Mouse (Mus musculus) macrophage (primary cell): Measurements from ENCODE around the gene Hhip. TPM values are rescaled to one million over a fixed set of nuclear protein-coding genes. Genes with fewer than 3 reads are reported as not detected.

Experiments
- H3K27ac ChIP-seq: fragments of 350-480 bp; formaldehyde crosslinking; 2 replicates; pipeline ENCODE4 v1.9.0; 2021
- H3K36me3 ChIP-seq: fragments of 350-480 bp; formaldehyde crosslinking; 2 replicates; pipeline ENCODE4 v1.9.0; 2021; ENCODE audit errors: inconsistent target
- H3K4me3 ChIP-seq: fragments of 350-480 bp; formaldehyde crosslinking; 2 replicates; pipeline ENCODE4 v1.9.0; 2021; ENCODE audit errors: inconsistent target
- H3K79me2 ChIP-seq: fragments of 350-480 bp; formaldehyde crosslinking; 2 replicates; pipeline ENCODE4 v1.9.0; 2021; ENCODE audit errors: inconsistent target
- WGBS: methylation state at CpG from one replicate; pipeline ENCODE4 v1.1.7; 2026; ENCODE audit warnings: inconsistent platforms; ENCODE audit not compliant: missing documents; 5-methylcytosine and 5-hydroxymethylcytosine counted together
- polyA plus RNA-seq: library from polyadenylated mRNA; stranded (reverse); fragments of 250-400 nt; gene quantifications from 3 replicates; pipeline ENCODE4 v1.2.4, GENCODE M21; 2018; ENCODE audit warnings: inconsistent platforms

The Hhip gene
- polyA plus RNA-seq, 1 experiment from 2014 or later, result not detected

DNA sequence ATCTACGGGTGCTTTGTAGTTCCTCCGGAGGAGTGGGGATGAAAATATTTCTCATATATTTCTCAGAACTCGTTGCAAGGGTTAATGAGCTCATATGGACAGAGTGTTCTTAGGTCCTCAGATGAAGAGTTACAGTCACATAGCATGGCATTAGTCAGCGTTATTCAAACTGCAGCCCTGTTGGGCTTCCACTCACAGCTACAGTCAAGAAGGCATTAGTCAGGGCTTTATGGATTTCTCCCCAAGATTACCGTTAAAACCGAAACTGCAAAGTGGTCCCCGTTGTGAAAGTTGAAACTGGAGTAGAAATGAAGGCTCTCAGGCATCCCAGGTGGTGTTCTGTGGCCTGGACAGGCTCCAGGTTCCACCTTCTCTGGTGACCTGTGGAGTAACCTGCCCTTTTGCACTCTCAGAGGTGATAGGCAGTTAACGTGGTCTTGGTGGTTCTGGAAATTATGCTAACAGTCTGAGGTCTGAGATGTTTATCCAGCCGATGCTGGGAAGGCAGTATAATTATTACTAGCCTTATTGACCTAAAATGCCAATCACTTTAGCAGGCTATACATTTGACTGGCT is 112.2 kb downstream of the Hhip start:
- H3K79me2 ChIP-seq, result no peaks in the 10 kb centered on the region
- WGBS, result 58% methylated on average over 9 of the region's 9 CpGs
- H3K27ac ChIP-seq, result no peak overlapping the region
- no peak overlapping the region for H3K4me3 ChIP-seq
- no peaks in the 10 kb centered on the region for H3K36me3 ChIP-seq

DNA sequence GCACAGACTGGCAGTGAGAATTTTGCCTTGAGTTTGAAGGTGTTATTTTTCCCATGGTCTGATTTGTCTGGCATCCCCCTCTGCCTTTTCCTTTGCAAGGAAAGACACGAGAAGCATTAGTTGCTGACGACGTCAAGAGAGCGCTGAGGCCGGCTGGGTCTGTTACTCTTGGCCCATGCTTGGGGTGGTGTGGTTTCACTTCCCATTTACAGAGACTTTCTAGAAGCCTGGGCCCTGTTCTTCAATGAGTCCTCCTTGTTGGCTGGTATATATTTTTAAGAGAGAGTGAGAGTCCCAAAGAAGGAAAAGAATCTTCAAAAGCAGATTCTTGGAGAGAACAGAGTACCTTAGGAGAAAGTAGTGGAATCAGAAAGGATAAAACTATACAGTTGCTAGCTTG is 116.7 kb downstream of the Hhip start:
- Histone ChIP-seq H3K79me2 (no peaks in the 10 kb centered on the region), H3K4me3 (no peak overlapping the region), H3K36me3 (no peaks in the 10 kb centered on the region), H3K27ac (no peak overlapping the region)
- WGBS, result 55% methylated on average over 5 of the region's 5 CpGs

DNA sequence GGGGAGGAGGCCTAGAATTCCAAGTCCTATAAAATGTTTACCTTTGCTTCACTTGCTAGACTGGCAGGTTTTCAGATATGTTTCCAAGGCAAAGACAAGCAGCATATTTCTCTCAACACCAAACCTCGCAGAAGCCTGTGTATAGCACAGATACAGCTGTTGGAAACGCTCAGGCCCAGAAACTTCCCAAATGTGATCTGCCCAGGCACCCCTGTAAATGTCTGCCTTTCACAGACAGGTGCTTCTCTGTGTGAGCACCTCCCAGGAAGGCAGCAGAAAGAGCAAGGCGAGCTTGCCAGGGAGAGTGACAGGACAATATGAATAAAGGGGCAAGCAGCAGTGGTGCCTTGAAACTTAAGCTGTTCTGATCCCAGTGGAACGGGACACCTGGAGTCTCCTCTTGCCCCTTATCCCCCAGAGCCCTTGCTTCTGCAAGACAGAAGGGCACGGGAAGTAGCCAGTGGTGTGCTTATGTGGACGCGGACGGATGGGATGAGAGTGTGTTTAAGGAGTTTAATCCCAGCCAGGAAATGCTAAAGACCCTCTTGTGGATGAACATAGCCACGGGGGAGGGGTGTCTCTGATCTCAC is 120.9 kb downstream of the Hhip start:
- 90% methylated on average over 9 of the region's 9 CpGs for WGBS
- no peak overlapping the region for H3K4me3 ChIP-seq
- H3K36me3 ChIP-seq, result no peaks in the 10 kb centered on the region
- no peak overlapping the region for H3K27ac ChIP-seq
- H3K79me2 ChIP-seq, result no peaks in the 10 kb centered on the region

DNA sequence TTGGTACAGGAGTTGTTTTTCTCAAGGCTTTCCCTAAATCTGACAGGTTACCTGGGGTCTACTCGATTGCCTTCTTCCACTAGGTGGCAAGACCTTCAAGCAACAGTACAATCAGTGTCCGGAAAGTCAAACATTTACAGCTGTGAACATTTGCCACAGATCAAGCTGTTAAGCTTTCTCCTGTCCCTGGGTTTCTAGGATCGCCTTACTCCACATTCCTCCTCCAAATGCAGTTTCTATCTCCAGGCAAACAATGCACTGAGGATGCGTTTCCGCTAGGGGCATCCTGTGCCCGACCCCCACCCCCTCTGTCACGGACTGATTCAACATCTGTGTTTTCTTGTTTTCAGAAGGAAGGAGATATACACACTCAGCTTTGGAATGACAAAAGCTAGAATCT is 122.0 kb downstream of the Hhip start:
- no peak overlapping the region for H3K4me3 ChIP-seq
- no peaks in the 10 kb centered on the region for H3K79me2 ChIP-seq
- 69% methylated on average over 7 of the region's 7 CpGs for WGBS

DNA sequence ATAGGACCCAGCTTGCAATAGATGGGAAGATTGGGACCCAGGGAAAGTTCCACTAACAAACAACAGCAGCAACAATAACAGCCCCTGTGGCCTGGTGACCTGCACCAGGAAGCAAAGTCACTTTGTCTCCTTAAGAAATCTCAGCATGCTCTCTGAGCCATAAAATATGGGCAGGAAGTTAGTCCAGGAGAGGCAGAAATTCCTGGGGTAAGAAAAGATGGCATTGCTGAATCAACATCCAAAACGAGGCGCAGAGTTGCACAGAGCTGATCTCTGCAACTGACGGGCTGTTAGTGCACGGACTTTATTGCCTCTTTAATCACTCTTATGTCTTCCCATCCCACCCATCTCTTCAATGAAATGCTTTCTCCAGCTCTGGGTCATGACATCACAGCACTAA is 128.6 kb downstream of the Hhip start:
- H3K4me3 ChIP-seq, result no peak overlapping the region
- no peaks in the 10 kb centered on the region for H3K36me3 ChIP-seq
- no peak overlapping the region for H3K27ac ChIP-seq
- 65% methylated on average over 4 of the region's 4 CpGs for WGBS
- no peaks in the 10 kb centered on the region for H3K79me2 ChIP-seq

More for the DNA sequence above, 122.0 kb downstream of the Hhip start:
- Histone ChIP-seq H3K27ac (no peak overlapping the region), H3K36me3 (no peaks in the 10 kb centered on the region)

DNA sequence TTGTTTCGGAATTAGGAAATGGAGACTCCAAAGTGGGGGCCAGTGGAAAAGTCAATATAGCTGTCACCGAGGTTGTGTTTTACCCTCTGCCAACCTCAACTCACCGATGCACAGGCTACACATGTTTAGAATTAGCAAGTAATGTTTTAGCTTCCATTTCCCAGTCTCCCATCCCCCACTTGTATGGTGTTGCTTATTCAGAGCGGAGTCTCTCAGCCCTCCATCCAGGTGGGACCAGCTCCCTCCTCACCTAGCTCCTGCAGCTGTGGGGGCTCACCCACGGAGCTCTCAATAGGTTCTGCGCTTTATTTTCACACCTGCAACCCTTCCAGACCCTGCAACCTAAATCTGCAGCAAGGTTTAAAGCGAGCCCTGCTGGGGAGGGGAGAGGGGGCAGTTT is 140.6 kb downstream of the Hhip start:
- 85% methylated on average over 7 of the region's 7 CpGs for WGBS
- Histone ChIP-seq H3K36me3 (no peaks in the 10 kb centered on the region), H3K4me3 (no peak overlapping the region), H3K27ac (no peak overlapping the region), H3K79me2 (no peaks in the 10 kb centered on the region)
